Mouse (Mus musculus) gastrocnemius, adult 18-20 months (tissue): Measurements from ENCODE around the gene Gm10354. TPM values are rescaled to one million over a fixed set of nuclear protein-coding genes. Genes with fewer than 3 reads are reported as not detected.
"Not testable (repeated sequence)": the region's sequence is repeated elsewhere in the genome, so short reads cannot be mapped to it uniquely, and the experiment has no call there.

Experiments
- DNase-seq: peaks from one replicate; pipeline ENCODE4 v3.0.0; 2021; ENCODE audit warnings: low spot score
- total RNA-seq, 2 experiments: library from RNA; stranded (reverse); gene quantifications; 2 replicates each; pipeline ENCODE4 v1.2.3; 2021

Gm10354 gene
- total RNA-seq, 2 experiments from 2014 or later, result not detected

DNA sequence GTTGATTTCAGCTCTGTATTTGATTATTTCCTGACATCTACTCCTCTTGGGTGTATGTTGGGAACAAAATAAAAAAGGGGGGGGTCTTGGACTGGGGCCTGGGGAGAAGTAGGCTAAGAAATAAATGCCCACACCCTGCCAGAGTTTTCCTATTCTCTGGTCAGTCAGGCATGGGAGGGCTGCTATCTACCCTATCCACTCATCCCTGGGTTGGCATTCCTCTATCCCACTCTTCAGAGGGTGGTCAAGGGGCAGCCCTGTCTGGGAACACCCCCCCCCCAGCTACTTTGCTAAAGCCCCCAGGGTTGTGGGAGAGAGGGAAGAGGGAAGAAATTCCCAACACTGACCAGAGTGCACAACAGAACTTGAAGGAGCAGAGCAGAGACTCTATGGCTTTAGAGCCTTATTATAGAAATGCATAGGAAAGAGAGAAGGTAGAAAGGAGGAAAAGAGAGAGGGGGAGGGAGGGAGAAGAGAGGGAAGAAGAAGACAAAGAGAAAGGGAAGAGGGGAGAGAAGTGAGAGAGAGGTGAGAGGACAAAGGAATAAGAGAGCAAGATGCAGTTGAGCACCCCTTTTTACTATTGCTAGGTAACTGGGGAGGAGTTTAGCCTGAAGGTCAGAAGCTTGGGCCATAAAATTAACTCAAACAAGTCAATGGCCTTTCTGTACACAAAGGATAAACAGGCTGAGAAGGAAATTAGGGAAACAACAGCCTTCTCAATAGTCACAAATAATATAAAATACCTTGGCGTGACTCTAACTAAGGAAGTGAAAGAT, 22.6 kb downstream of the Gm10354 start:
- DNase-seq, result not testable (repeated sequence)

DNA sequence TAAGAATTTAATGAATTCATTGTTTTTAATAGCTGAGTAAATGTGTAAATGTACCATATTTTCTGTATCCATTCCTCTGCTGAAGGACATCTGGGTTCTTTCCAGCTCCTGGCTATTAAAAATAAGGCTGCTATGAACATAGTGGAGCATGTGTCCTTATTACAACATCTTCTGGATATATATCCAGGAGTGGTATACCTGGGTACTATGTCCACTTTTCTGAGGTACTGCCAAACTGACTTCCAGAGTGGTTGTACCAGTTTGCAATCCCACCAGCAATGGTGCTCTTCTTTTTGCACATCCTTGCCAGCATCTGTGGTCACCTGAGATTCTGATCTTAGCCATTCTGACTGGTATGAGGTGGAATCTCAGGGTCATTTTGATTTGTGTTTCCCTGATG, 25.1 kb downstream of the Gm10354 start:
- DNase-seq, result not testable (repeated sequence)

DNA sequence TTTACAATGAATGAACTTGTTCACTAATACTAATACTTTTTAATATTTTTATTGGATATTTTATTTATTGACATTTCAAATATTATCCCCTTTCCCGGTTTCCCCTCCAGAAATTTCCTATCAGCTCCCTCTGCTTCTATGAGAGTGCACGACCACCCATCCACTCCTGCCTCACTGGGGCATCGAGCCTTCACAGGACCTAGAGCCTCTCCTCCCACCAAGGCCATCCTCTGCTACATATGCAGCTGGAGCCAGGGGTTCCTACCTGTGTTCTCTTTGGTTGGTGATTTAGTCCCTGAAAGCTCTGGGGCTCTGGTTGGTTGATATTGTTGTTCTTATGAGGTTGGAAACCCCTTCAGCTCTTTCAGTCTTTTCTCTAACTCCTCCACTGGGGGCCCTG, 26.0 kb downstream of the Gm10354 start:
- DNase-seq, result not testable (repeated sequence)

- not testable (repeated sequence) for DNase-seq
Observed at GRCm38 (mm10) chr5:14951822-14952221, 26.9 kb downstream of the Gm10354 start.

DNA sequence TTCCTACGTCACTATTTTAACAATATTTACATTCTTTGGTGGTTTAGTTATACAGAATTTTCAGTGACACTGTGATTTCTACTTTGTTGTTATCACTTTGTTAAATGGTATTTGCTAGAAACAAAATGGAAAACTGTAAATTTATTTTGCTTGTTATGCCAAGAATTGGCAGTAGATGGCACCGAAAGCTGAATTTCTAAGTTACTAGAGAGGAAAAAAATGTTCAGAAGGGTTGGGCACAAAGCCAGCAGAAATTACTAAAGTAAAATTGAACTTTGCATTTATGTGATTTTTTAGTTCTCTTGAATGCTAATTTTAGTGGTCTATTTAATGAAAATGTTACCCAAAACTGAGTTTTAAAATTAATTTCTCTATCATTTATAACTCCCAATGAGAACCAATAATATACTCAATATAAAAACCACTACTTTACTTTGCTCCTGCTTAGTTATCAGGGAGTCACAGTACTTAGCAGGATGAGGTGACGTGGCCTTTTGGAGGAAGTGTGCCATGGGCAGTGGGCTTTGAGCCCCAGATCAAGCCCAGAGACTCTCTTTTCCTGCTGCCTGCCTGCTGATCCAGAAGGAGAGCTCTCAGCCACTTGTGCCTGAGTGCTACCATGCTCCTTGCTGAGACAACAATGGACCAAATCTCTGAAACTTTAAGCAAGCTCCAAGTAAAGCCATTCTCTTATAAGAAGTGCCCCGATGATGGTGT, 31.1 kb downstream of the Gm10354 start:
- DNase-seq, result not testable (repeated sequence)

GRCm38 (mm10) chr5:14945524-14945923, 33.2 kb downstream of the Gm10354 start:
- DNase-seq, result not testable (repeated sequence)

GRCm38 (mm10) chr5:14941043-14941442, 37.7 kb downstream of the Gm10354 start:
- DNase-seq, result not testable (repeated sequence)

GRCm38 (mm10) chr5:14938329-14938728, 40.4 kb downstream of the Gm10354 start, which contains the start of gene Speer4e:
TSS of gene Speer4e (minus strand) at chr5:14938429.
- not testable (repeated sequence) for DNase-seq

- not testable (repeated sequence) for DNase-seq
Observed at GRCm38 (mm10) chr5:14933721-14934120, 45.0 kb downstream of the Gm10354 start.

- not testable (repeated sequence) for DNase-seq
Observed at GRCm38 (mm10) chr5:14927047-14927446, 51.7 kb downstream of the Gm10354 start.

Other genes starting within 250 kb of the Gm10354 start
- not detected for gene Gm9758, start 64.0 kb downstream of the Gm10354 start, total RNA-seq
- not detected for gene Speer4e, start 40.5 kb downstream of the Gm10354 start, total RNA-seq
- not detected for gene Gm17019, start 54.1 kb upstream of the Gm10354 start, total RNA-seq